Mouse (Mus musculus) kidney, adult 18-20 months (tissue): ENCODE data around the gene Grm7.

Source experiments
- DNase-seq: peaks from one replicate; pipeline ENCODE4 v3.0.0; 2021

Gene Grm7

DNA sequence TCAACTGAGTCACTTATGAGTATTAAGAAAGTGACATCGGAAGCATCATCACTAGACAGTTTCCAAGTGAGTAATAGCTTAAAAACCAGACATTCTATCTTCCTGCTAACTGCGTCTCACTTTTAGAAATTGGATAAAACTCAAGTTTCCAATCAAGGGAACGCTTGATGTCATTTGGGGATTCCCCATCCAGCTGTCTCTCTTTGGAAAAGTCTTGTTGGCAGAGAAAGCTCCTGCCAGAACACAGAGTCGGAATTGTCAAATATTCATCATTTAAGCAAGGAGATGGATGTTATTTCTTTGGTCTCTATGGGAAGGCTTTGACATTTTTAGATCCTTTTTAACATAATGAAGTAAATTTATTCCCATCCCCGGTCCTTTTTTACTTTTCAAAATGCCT lies 336.6 kb downstream of the Grm7 start:
- no peak for DNase-seq

DNA sequence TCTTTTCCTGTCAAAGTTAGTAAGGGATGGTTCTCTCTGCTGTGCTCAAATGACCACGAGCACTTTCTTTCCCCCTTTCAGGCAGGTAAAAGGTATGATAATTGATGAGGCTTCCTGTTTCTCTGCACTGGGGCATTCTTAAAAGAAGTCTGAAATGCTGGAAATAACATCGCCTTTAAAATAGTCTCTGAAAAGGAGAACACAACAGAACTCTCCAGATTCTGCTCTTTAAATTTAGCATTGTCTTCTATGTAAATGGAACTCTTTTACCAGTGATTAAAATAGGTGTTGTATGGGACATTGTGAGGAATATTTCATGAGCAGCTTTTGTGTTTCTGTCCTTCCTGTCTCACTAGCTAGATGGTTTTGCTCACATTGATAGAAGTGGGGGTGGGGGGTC lies 393.7 kb downstream of the Grm7 start:
- DNase-seq = no peak

DNA sequence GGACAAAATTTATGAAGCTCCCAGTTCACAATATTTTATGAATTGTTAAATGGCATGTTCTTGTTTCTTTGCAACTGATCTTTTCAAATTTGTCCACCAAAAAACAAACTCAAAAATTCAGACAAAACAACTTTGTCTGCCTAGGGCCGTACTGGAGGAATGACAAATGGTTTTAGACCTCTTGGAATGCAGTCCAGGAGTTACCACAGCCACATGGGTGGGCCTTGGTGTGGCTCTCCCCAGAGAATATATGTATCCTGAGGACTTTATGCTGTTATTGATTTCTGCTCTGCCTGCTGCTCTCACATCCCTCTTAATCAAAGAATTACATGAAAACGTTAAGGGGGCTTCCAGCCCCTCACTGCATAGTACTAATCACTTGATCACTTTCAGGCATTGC lies 400.5 kb downstream of the Grm7 start:
- DNase-seq = no peak

DNA sequence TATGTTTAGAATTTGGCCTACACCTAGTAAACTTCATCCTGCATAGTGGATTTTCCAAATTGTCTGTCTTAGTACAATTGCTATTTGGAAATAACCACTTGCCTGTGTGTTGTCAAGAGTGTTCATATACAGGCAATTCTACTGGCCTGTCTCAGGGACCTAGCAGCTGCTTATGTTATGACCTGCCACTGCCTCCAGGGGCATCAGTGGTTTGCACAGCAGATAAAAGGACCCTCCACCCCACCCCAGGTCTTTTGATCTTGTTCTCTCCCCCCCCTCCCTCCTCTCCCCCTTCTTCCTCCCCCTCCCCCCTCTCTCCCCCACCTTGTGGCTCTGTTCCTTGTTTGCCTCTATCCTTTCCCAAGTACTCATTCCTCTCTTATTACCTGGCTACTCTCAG lies 403.9 kb downstream of the Grm7 start:
- no peak for DNase-seq

DNA sequence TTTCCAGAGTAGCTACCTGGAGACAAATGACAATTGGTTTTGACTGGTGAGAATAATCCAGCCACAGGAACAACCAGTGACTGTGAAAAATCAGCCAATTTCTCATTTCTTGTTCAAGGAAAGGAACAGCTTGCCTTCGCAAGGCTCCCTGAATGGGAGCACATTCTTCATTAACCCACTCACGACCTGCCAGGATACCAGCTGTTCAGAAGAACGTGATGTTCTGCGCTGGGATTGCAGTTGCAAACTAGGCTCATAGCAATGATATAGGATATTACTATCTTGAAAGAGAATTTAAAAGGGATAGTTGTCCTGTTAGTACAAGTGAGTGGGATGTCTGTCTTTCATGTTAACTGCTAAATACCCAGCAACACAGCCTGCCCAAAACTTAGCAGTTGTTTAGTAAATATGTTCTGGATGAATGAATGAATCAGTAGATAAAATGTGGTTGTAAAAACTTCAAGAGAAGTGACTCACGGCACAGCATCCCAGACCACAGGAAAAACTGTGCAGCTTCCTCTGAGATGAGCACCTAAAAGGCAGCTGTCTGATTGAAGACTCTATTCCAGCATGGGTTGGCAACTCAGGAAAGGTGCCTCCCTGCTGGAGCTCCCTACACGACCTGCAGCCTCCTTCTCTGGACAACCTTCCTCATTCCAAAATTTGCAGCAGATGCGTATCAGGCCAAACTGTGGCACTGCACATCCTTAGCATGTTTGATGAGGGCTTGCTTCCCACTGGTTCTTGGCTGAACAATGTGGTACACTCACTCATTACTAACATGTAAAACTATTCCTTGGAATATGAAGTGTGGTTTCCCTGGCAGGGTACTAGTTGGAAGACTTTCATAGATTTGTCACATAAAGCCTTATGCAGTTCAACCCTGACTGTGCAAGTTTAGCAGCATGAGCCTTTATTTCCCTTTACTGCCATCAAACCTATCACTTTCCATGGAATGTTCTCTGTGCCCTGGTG lies 408.9 kb downstream of the Grm7 start:
- DNase-seq = no peak

DNA sequence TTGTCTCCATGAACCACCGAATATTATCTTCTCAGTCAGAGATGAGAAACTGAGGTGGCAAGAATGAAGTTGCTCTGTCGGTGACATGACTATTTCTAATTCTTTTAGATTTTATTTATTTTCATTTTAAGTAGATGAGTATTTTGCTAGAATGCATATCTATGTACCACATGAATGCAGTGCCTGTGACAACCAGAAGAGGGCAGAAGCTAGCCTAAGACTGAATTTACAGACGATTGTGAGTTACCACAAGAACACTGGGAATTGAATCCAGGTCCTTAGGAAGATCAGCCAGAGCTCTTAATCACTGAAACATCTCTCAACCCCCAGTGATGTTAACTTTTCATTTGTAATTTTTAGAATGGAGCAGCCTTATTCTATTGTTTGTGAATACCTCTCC lies 412.4 kb downstream of the Grm7 start:
- DNase-seq = peak; percentile 5

DNA sequence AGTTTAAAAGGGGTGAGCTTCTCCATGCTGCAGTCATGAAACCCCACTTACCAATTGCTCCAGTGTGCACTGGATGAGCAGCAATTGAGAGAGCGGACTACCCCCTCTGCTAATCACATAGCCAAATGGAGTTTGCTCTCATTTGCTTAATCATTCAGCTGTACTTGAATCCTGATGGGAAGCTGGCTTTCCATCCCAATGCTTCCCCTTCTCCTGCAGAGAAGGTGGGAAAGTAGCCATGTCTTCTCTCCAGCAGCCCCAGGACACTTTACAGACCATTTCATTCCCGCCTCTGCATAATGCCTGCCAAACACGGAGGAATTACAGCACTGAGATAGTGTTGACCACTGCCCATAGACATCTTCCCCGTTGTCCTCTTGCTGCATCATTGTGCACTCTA lies 414.6 kb downstream of the Grm7 start:
- no peak for DNase-seq

DNA sequence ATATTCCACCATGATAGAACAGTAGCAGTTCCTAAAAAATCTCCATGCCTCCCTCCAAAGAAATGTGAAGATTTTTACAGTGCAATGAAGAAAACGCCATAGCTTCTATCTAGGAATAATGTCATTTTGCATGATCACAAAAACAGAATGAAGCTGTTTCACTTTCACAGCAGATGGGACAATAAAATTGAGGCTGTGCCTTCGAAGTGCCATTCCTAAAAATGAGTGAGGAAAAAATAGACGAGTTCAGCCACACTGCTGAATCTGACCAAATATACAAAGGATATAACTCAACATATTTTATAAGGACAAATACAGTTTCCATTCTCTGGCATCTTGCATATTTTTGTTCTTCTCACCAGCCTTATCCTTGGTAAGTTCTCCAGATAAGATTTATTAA lies 439.2 kb downstream of the Grm7 start:
- no peak for DNase-seq

DNA sequence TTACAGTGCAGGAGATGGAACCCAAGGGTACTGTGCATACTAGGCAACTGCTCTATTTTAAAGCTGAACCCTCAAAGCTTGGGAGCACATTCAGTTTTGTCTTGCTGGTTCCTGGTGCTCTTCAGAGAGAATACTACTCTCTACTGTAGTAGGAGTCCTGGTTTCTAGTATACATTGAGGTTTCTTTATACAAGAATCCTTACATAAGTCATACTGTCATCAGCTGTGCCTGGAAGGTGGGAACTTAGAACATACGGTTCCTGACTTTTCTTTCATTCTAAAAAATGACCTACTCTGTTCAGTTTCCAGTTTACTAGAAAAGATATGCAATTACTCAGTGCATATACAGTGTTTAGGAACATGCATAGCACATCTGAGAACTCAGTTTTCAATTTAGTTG lies 449.4 kb downstream of the Grm7 start:
- DNase-seq = no peak

DNA sequence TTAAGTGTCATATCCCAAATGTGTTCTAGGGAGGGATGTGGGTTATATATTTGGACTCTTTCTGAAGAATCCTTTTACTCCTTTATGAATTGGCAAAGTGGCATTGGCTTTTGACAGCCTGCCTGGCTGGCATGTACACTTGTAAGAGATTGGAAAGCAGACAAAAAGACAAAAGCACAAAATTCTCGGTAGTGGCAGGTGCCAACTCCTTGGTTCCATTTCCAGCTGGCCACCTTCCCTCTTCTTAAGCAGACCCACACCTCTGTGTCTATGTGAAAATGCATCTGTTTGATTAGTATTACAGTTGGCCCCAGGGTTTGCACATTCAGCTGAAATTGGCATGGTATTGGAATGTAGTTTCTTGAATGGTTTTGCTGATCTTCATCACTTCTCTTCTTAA lies 460.1 kb downstream of the Grm7 start:
- no peak for DNase-seq

DNA sequence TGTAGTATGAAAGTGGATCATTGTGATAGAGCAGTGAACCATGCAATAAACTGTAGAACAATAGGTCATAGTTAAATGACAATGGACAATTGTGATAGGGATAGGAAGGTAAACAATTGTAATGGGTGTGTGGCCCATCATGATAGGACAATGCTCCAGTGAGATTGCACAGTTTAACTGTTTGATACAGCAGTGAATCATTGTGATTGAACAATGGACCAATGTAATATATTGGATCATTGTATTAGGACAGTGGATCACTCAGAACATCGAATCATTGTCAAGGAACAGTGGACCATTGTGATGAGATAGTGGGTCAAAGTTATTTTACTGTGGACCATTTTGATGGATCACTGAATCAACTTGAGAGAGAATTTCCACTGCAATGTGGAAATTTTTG lies 515.7 kb downstream of the Grm7 start:
- DNase-seq = no peak

DNA sequence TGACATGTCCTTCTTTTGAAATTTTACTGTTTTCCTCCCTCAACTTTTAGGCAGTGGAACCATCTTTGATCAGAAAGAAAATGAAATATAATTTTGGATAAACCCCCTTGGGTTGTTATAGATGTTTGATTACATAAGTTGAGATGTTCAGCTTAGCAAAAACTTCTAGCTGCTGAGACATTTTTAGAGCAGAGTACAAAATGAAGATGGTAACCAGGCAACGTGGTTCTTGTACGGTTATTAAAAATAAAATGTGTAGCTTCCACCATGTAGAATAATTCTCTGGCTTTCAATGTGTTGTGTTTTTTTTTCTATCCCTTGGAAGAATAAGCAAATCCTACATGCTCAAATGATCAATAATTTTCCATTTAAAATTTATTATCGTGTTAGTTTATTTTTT lies 550.0 kb downstream of the Grm7 start:
- DNase-seq = no peak

DNA sequence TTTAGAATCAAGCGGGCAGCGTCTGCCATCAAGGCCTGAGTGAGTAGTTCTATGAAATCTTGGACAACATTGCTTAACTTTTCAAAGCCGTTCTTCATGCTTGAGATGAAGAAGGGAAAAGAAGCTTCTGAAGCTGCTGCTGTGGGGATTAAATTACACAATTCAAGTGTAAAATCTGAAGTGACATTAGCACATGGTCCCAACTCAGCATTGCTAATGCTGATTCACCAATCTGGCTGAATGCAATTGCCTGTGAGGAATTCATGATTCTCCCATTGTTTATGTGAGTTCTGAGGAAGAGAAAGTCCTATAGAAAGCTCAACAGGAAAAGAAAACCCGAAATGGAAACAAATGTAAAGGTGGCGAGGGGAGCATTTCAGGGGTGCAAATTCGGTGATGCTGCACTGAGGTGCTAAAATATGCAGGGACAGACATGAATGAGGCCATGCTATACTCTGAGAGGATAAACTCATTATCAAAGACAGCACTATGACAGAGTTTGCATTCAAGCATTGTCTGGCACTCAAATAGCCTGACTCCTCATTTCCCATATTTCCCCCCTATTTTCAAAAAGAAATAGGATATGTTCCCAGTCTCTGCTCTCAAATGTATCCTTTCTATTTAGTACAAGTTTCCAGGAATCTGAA lies 575.8 kb downstream of the Grm7 start:
- DNase-seq = no peak

DNA sequence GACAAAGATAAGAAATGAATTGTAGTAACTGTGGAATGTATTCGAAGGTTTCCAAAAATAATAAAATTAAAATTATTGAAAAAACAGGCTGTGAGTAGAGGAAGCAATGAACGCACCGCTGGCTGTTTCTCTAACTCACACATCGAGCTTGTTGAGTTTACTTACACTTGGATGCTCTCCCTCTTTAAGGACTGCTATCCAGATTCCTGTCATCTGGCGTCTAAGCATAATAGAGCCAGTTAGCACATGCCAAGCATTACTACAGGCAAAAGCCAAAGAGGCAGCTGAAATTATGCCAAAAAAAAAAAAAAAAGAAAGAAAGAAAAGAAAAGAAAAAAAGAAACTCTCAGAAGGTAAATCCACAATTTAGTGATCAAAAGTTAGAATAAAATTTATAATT lies 609.8 kb downstream of the Grm7 start:
- DNase-seq = no peak

DNA sequence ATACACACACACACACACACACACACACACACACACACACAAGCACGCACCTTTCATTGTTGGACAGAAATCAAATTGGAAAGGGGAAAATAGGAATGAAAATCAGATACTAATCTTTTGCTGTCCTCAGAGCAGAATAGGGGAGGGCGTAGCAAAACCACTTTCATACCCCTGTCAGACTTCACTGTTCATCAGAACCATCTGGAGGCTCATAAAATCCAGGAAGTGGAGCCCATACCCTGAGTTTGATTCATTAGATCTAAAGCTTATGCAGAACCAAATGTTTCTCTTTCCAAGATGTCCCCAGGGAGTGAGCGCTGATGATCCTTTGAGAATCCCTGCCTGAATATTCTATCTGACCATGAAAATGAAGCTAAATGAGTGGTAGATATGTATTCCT lies 611.6 kb downstream of the Grm7 start:
- DNase-seq = no peak

DNA sequence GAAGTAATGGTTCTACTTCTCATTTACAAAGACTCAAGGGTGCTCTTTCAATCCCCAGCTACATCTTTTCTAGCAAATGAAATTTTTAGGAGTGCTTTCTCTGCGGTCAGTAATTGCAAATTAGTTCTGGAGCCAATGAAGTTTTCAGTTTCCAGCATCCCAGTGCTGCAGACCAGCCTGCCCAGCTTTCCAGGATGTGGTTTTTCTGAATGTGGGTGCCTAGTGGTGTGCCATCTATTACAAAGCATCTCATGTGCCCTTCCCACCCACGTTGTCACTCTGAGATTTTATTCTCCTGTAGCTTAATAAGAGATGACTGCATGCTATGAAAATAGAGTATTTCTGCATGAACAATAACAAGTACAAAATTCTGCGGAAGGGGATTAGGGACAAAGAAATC lies 612.9 kb downstream of the Grm7 start:
- no peak for DNase-seq

DNA sequence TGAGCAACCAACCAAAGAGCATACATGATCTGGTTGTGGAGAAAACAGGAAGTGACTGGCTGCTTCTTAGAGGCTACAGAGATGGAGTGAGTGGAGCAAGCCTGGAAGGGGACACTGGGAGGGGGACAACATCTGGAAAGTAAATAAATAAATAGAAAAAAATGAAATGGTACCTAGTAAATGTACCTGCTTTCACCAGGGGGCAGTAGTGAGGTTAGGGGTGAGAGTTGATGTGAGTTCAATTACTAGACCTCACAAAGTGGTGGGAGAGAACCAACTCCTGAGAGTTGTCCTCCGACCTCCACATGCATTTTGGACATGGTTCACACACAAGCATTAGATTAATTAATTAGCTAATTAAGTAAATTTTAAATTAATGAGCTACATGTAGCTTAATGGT lies 615.8 kb downstream of the Grm7 start:
- no peak for DNase-seq

DNA sequence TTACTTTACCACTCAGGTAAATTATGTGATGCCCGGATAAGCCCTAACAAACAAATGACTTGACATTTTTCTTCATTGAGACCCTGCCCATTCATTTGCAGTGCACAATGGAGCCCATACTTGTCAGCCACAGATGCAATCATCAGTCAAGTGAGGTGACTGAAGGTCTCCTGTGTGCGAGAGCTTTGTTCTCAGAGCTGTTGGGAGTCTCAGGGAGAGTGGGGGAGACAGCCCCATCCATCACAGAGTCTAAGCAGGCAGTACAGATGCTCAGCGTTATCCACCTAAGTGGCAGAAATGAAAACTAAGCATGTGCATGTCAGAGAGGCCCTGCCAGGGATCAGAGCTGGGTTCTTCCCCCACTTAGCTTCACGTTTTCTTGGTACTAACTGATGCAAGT lies 631.3 kb downstream of the Grm7 start:
- DNase-seq = no peak

DNA sequence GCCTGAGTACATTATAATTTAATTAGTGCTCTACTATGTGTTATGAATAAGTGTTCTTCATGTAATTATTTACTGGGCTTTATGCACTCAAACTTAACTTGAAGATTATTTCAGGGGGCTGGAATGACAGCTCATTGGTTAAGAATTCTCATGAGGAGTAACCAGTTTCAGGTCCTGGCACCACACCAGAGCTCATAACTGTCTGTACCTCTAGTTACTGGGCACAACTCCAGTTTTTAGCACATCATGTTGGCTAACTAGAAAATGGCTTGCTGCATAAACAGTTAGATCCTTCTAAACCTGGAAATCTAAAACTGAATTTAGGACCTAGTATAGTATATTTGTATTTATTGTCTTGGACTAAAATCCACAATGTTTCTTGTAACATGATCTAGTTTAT lies 633.1 kb downstream of the Grm7 start:
- DNase-seq = no peak

DNA sequence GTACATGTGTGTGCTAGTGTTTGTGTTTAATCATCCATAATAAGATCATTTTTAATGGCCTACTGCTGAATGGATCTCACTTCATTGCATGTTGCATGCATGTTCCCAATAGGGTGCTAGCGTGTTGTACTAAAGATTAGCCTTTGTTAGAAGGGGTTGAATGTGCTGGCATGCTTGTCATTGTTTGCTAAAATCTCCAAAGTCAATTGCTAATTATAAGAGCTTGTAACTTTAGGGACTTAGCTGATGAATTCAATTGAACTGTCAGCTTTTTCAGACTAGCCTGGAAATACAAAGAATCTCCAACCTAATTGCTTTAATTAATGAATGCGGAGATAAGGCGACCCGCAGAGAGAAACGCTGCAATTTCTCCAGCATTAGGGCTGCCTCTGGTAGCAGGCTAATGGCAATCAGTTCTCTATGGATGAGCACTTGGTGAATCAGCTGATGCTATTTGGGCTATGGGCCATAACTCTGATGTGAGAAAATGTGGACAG lies 648.2 kb downstream of the Grm7 start:
- DNase-seq = no peak

DNA sequence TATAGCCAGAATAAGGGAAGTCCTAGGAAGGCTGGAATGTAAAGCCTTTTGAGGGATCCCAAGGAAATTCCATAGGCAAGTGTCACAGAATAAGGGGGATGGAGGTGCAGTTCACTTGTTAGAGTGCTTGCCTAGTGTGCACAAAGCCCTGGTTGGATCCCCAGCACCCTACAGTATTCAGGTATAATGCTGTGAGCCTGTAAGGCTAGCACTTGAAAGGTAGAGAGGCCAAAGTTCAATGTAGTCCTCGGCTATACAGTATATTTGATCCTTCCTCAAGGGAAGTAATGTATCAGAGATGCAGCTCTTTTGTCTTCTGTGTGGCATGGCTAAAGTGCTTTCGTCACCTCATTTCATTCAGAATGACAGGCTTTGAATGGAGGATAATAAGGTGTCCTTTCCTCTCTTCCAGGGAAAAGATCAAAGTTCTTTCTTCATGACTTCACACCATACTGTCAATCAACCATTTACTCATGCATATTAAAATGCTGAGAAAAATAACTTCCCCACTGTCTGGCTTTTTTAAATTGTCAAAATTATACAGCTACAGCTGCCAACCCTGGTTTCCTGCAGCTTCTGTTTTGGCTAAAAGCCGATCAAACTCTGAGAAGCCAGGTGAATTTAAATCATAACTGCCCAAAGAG lies 658.7 kb downstream of the Grm7 start:
- DNase-seq = no peak

DNA sequence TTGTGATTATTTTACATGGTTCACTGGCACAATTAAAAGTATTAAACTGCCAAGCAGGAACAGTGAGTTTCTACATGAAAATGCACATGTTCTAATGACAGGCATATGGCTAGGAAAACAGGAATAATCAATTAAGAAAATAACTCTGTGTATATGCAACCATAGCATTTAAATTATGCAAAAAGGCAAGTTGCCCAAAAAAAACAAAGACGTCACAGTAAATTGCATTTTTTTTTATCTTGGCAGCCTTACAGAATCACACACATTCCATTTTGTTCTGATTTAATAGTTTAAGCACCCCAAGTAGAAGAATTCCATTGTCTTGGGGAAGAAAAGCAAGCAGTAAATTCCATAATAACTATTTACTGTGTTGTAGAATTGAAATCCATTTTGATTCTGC lies 716.3 kb downstream of the Grm7 start:
- DNase-seq = no peak

DNA sequence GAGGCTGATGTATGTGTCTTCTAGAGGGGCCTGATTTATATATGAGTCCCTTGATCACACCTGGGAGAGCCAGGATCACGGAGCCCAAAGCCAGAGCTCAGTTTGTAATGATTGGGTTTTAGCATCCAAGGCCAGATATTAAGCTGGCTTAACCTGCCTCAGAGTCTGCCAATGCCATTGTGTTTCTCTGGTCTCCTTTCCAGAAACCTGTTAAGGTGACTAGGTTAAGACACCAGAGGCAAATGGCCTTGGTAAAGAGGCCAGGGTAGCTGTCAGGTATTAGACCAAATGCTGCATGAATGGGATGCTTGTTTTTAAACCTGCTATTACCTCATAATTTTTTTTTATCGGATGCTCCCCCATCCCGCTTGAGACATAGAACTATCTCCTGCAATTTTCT lies 722.7 kb downstream of the Grm7 start:
- DNase-seq = no peak

DNA sequence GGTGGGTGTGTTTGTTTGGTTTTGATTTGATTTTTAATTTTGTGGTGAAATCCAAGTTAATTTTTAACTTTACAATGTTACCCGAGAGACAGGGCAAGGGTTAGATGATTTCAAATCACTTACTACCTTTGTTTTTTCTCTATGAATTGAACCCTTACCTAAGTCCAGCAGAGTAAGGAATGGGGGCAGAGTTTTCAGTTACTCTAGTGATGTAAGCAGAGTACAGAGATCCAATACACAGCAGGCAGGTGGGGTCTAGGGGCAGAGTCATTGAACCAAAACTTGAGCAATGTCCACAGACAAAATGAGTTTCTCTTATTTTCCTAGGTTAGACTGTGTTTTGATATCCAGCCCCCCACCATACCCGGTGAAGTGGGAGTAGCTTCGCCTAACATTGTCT lies 723.2 kb downstream of the Grm7 start:
- DNase-seq = no peak
